18 mouse cellular contexts compared by ENCODE assay signal in genomic region chr1:170455910-170456700, GRCm38 (mm10).
DNase-seq lines count a peak whose midpoint lies in the region; ATAC-seq and TF ChIP-seq lines count a peak whose summit lies in the region.
"Had no signal": no experiment of that assay in that cellular context is flagged by ENCODE, and none has a peak within 500 bp of the region (broad histone marks: within the 10 kb centered on the region; RNA-seq: fewer than 3 reads in every experiment).

No protein-coding gene starts in this region.

- no peaks in the 10 kb centered on the region for H3K4me1 ChIP-seq in forebrain, postnatal 0 days (ENCODE audit: insufficient read depth)
- peaks cover 12% of the 10 kb centered on the region; the same call in 1 of the 2 replicates for H3K4me1 ChIP-seq in forebrain, embryonic 12.5 days
- peaks cover 34% of the 10 kb centered on the region for H3K4me1 ChIP-seq in kidney, adult 2 months (ENCODE audit: control insufficient read depth, insufficient read depth, low read length)
- peaks cover 7% of the 10 kb centered on the region; the same call in 1 of the 2 replicates for H3K4me1 ChIP-seq in kidney, embryonic 15.5 days
- peaks cover 43% of the 10 kb centered on the region for H3K4me1 ChIP-seq in neural tube, embryonic 13.5 days (replicated peaks)

- no peak for TF ChIP-seq POLR2A in kidney, adult 2 months (IDR thresholded peaks at IDR 0.05; ENCODE audit: low read depth, low read length)

- H3K4me3 ChIP-seq in forebrain, postnatal 0 days (ENCODE audit: low read depth, low read length): no peak overlapping the region
- H3K4me3 ChIP-seq in forebrain, embryonic 12.5 days (replicated peaks): no peak overlapping the region
- H3K4me3 ChIP-seq in kidney, adult 2 months (ENCODE audit: insufficient read depth, low read depth, low read length): no peak overlapping the region
- H3K4me3 ChIP-seq in kidney, embryonic 15.5 days (replicated peaks): no peak overlapping the region
- H3K4me3 ChIP-seq in neural tube, embryonic 13.5 days: no peak overlapping the region
- H3K4me3 ChIP-seq: embryonic facial prominence, embryonic 12.5 days; heart, embryonic 10.5 days had no signal

- no peaks in the 10 kb centered on the region for H3K9me3 ChIP-seq in forebrain, postnatal 0 days (ENCODE audit: low read length)
- no peaks in the 10 kb centered on the region for H3K9me3 ChIP-seq in forebrain, embryonic 12.5 days
- H3K9me3 ChIP-seq in kidney, embryonic 15.5 days (replicated peaks): no peaks in the 10 kb centered on the region
- H3K9me3 ChIP-seq in neural tube, embryonic 13.5 days: no peaks in the 10 kb centered on the region
- H3K9me3 ChIP-seq: embryonic facial prominence, embryonic 12.5 days; heart, embryonic 10.5 days had no signal

- peak; percentile 34 for ATAC-seq in forebrain, postnatal 0 days
- ATAC-seq in forebrain, embryonic 12.5 days (ENCODE audit: low FRiP score): no peak
- no peak for ATAC-seq in kidney, embryonic 15.5 days (replicated peaks; ENCODE audit: low FRiP score)
- ATAC-seq in neural tube, embryonic 13.5 days (ENCODE audit: low read depth): peak; percentile 59
- ATAC-seq in erythroblast, adult 5-6 weeks (replicated peaks; ENCODE audit: low FRiP score, poor library complexity, severe bottlenecking): no peak
- ATAC-seq: forebrain, embryonic 14.5 days had no signal

- TF ChIP-seq CTCF in forebrain, postnatal 0 days (IDR thresholded peaks at IDR 0.05; ENCODE audit: low read depth): no peak
- TF ChIP-seq CTCF in kidney, adult 2 months (conservative IDR thresholded peaks at IDR 0.05; ENCODE audit: insufficient read depth, insufficient read length, low read depth, low read length): no peak

- no peaks in the 10 kb centered on the region for H3K27me3 ChIP-seq in forebrain, postnatal 0 days (ENCODE audit: insufficient read depth, low read length)
- H3K27me3 ChIP-seq in forebrain, embryonic 12.5 days: no peaks in the 10 kb centered on the region
- no peaks in the 10 kb centered on the region for H3K27me3 ChIP-seq in kidney, adult 2 months (replicated peaks; ENCODE audit: control insufficient read depth, insufficient read depth, low read length)
- H3K27me3 ChIP-seq in kidney, embryonic 15.5 days: no peaks in the 10 kb centered on the region
- H3K27me3 ChIP-seq in neural tube, embryonic 13.5 days: no peaks in the 10 kb centered on the region
- H3K27me3 ChIP-seq: embryonic facial prominence, embryonic 12.5 days had no signal

- no peak for DNase-seq in forebrain, postnatal 0 days
- DNase-seq in kidney, adult 2 months: peak; percentile 38
- DNase-seq in neural tube, embryonic 10.5 days (ENCODE audit: extremely low spot score, low spot score): no peak
- DNase-seq: adrenal gland, postnatal 10 days; cerebellum, adult 11 months; cerebellum, adult 8-10 months; cerebellum, postnatal 25 days; gastrocnemius, postnatal 10 days; heart, adult 18-20 months; heart, postnatal 10 days; heart, postnatal 4 days had no signal

- no peak overlapping the region for H3K4me2 ChIP-seq in forebrain, postnatal 0 days (ENCODE audit: low read depth)
- H3K4me2 ChIP-seq in forebrain, embryonic 12.5 days: no peak overlapping the region
- no peak overlapping the region for H3K4me2 ChIP-seq in kidney, embryonic 15.5 days
- no peak overlapping the region for H3K4me2 ChIP-seq in neural tube, embryonic 13.5 days
- H3K4me2 ChIP-seq: embryonic facial prominence, embryonic 12.5 days had no signal

- H3K36me3 ChIP-seq in forebrain, postnatal 0 days (ENCODE audit: insufficient read depth): no peaks in the 10 kb centered on the region
- H3K36me3 ChIP-seq in forebrain, embryonic 12.5 days (replicated peaks): no peaks in the 10 kb centered on the region
- no peaks in the 10 kb centered on the region for H3K36me3 ChIP-seq in kidney, adult 2 months (ENCODE audit: control insufficient read depth, insufficient read depth, low read length)
- no peaks in the 10 kb centered on the region for H3K36me3 ChIP-seq in kidney, embryonic 15.5 days
- H3K36me3 ChIP-seq in neural tube, embryonic 13.5 days: no peaks in the 10 kb centered on the region
- H3K36me3 ChIP-seq: embryonic facial prominence, embryonic 12.5 days had no signal

- 80% methylated on average over 14 of the region's 14 CpGs for WGBS in forebrain, postnatal 0 days
- WGBS in forebrain, embryonic 12.5 days: 89% methylated on average over 14 of the region's 14 CpGs
- 79% methylated on average over 14 of the region's 14 CpGs for WGBS in kidney, adult 2 months
- whole genome bisulfite sequencing in kidney, embryonic 15.5 days: 88% methylated on average over 14 of the region's 14 CpGs
- 64% methylated on average over 14 of the region's 14 CpGs for WGBS in neural tube, embryonic 13.5 days

- H3K27ac ChIP-seq in forebrain, postnatal 0 days (ENCODE audit: low read depth, low read length): no peak overlapping the region
- H3K27ac ChIP-seq in forebrain, embryonic 12.5 days: no peak overlapping the region
- no peak overlapping the region for H3K27ac ChIP-seq in kidney, adult 2 months (ENCODE audit: insufficient read depth, low read depth, low read length)
- no peak overlapping the region for H3K27ac ChIP-seq in kidney, embryonic 15.5 days
- H3K27ac ChIP-seq in neural tube, embryonic 13.5 days (replicated peaks): peak overlapping the region; percentile 59
- H3K27ac ChIP-seq: embryonic facial prominence, embryonic 12.5 days; heart, embryonic 10.5 days had no signal

- no peak overlapping the region for H3K9ac ChIP-seq in forebrain, postnatal 0 days
- H3K9ac ChIP-seq in forebrain, embryonic 12.5 days: no peak overlapping the region
- no peak overlapping the region for H3K9ac ChIP-seq in kidney, embryonic 15.5 days
- H3K9ac ChIP-seq in neural tube, embryonic 13.5 days: no peak overlapping the region
- H3K9ac ChIP-seq: embryonic facial prominence, embryonic 12.5 days had no signal

Comparison
In these comparisons a context has a peak if more than half of its experiments do, and no peak if none do; other contexts are left out.
1. ATAC-seq: peak in forebrain, postnatal 0 days (single experiment) and neural tube, embryonic 13.5 days (single experiment); none in forebrain, embryonic 12.5 days (single experiment), kidney, embryonic 15.5 days (single experiment) and erythroblast, adult 5-6 weeks (single experiment).